Mouse (Mus musculus) midbrain, embryonic 16.5 days (tissue): ENCODE results near the gene Hs3st3b1. TPM values are rescaled to one million over a fixed set of nuclear protein-coding genes. Genes with fewer than 3 reads are reported as not detected.
A peak's percentile ranks its signal among the peaks of the same experiment; 100 is the strongest.

Experiments used
- ATAC-seq: fragments of 200-750 bp; cut with Nextera tagmentation; 2 replicates; pipeline ENCODE4 v1.8.0; 2017; ENCODE audit warnings: moderate TSS enrichment
- H3K27ac ChIP-seq: fragments of 300-500 bp; sonication (generic); 2 replicates; pipeline ENCODE4 v1.5.1; 2014; ENCODE audit warnings: mild to moderate bottlenecking, low read length, mixed read lengths
- H3K27me3 ChIP-seq: fragments of 300-500 bp; sonication (generic); 2 replicates; pipeline ENCODE4 v1.6.1; 2014; ENCODE audit warnings: low read depth, low read length, mixed read lengths; ENCODE audit not compliant: control insufficient read depth, insufficient read depth
- H3K36me3 ChIP-seq: fragments of 300-500 bp; sonication (generic); 2 replicates; pipeline ENCODE4 v1.6.1; 2014; ENCODE audit warnings: mild to moderate bottlenecking, low read length, moderate library complexity, mixed read lengths; ENCODE audit not compliant: control insufficient read depth, insufficient read depth
- H3K4me1 ChIP-seq: fragments of 300-500 bp; sonication (generic); 2 replicates; pipeline ENCODE4 v1.6.1; 2014; ENCODE audit warnings: mild to moderate bottlenecking, low read length, mixed read lengths; ENCODE audit not compliant: control insufficient read depth, insufficient read depth
- H3K4me2 ChIP-seq: fragments of 300-500 bp; sonication (generic); 2 replicates; pipeline ENCODE4 v1.6.1; 2014; ENCODE audit warnings: mild to moderate bottlenecking, low read length, mixed read lengths
- H3K4me3 ChIP-seq: fragments of 300-500 bp; sonication (generic); 2 replicates; pipeline ENCODE4 v1.5.1; 2014; ENCODE audit warnings: low read depth, mild to moderate bottlenecking, low read length, moderate library complexity, mixed read lengths
- H3K9ac ChIP-seq: fragments of 300-500 bp; sonication (generic); 2 replicates; pipeline ENCODE4 v1.6.1; 2014; ENCODE audit warnings: low read depth, low read length, mixed read lengths
- H3K9me3 ChIP-seq: fragments of 300-500 bp; sonication (generic); replicated peaks from 2 replicates; pipeline ENCODE4 v1.6.1; 2014; ENCODE audit warnings: mild to moderate bottlenecking, low read length, mixed read lengths; ENCODE audit not compliant: control insufficient read depth, poor library complexity, severe bottlenecking
- WGBS: fragments of 180-500 bp; shearing (Covaris S2); extraction: QIAGEN DNeasy Blood & Tissue Kit; methylation state at CpG from one replicate; pipeline ENCODE4 v1.1.7; 2014; 5-methylcytosine and 5-hydroxymethylcytosine counted together
- polyA plus RNA-seq: library from polyadenylated mRNA; unstranded; fragments of >200 nt; fragmentation: Nextera tagmentation; extraction: Ambion mirVana; gene quantifications from 2 replicates; pipeline ENCODE4 v1.2.1, GENCODE M21; 2015

Gene Hs3st3b1
- polyA plus RNA-seq, 1 experiment from 2014 or later, result 15.4 TPM

- H3K9me3 ChIP-seq, result no peaks in the 10 kb centered on the region
- 15% methylated on average over 4 of the region's 4 CpGs for WGBS
- H3K4me3 ChIP-seq, result no peak overlapping the region
- ATAC-seq, result no peak
- H3K4me2 ChIP-seq, result no peak overlapping the region
- no peaks in the 10 kb centered on the region; the same call in 1 of the 2 replicates for H3K4me1 ChIP-seq
- no peak overlapping the region for H3K9ac ChIP-seq
- H3K27me3 ChIP-seq, result no peaks in the 10 kb centered on the region
- H3K27ac ChIP-seq, result no peak overlapping the region
- no peaks in the 10 kb centered on the region for H3K36me3 ChIP-seq
Measured at GRCm38 (mm10) chr11:63904787-63905186, 17.3 kb downstream of the Hs3st3b1 start.

DNA sequence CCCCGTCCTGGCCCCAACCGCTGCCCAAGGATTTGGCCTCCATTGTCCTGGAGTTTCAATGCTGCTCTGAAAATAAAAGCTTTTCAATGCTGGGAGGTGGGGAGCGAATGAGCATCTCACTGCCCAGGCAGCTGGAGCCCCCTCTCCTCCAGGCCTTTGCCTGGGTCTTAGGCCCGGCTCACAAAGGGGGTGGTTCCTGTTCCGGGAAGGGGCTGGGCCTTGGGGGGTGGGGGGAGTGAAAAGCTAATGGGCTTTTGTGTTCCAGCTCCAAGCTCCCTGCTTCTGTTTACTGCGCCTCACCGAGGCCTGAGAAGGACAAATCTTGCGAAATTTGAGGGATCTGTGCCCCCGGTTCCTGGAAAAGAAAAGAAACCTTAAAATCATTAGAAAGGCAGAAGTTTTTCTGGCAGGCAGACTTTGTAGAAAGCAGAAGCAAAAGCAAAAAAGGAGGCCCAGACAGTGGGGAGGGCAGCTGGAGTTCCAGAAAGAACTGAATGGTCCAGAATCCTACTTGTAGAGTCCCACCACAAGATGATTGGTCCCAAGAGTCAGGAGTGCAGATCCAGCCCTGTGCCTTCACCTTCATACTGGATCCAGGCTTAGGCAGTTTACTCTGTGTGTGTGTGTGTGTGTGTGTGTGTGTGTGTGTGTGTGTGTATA, 23.5 kb downstream of the Hs3st3b1 start:
- Histone ChIP-seq H3K9ac (no peak overlapping the region), H3K4me2 (no peak overlapping the region), H3K27ac (no peak overlapping the region), H3K36me3 (no peaks in the 10 kb centered on the region), H3K4me3 (no peak overlapping the region), H3K27me3 (no peaks in the 10 kb centered on the region), H3K4me1 (peaks cover 8% of the 10 kb centered on the region; the same call in 1 of the 2 replicates), H3K9me3 (no peaks in the 10 kb centered on the region)
- 4% methylated on average over 9 of the region's 9 CpGs for WGBS
- peak; percentile 49; the same call in 1 of the 2 replicates for ATAC-seq

GRCm38 (mm10) chr11:63897856-63898508, 24.1 kb downstream of the Hs3st3b1 start:
- no peak for ATAC-seq
- no peaks in the 10 kb centered on the region for H3K36me3 ChIP-seq
- WGBS, result 23% methylated on average over 13 of the region's 13 CpGs
- H3K9me3 ChIP-seq, result no peaks in the 10 kb centered on the region
- no peak overlapping the region for H3K27ac ChIP-seq
- no peak overlapping the region for H3K9ac ChIP-seq
- H3K4me3 ChIP-seq, result no peak overlapping the region
- H3K4me1 ChIP-seq, result peaks cover 8% of the 10 kb centered on the region; the same call in 1 of the 2 replicates
- H3K27me3 ChIP-seq, result no peaks in the 10 kb centered on the region
- no peak overlapping the region for H3K4me2 ChIP-seq

- Histone ChIP-seq H3K27me3 (no peaks in the 10 kb centered on the region), H3K4me1 (peaks cover 8% of the 10 kb centered on the region; the same call in 1 of the 2 replicates), H3K4me2 (no peak overlapping the region), H3K9ac (no peak overlapping the region), H3K9me3 (no peaks in the 10 kb centered on the region), H3K36me3 (no peaks in the 10 kb centered on the region), H3K4me3 (no peak overlapping the region), H3K27ac (no peak overlapping the region)
- 87% methylated on average over 2 of the region's 2 CpGs for WGBS
- no peak for ATAC-seq
Measured at GRCm38 (mm10) chr11:63897011-63897410, 25.1 kb downstream of the Hs3st3b1 start.

- Histone ChIP-seq H3K9ac (no peak overlapping the region), H3K27ac (no peak overlapping the region), H3K36me3 (no peaks in the 10 kb centered on the region), H3K4me2 (no peak overlapping the region), H3K4me1 (peaks cover 8% of the 10 kb centered on the region; the same call in 1 of the 2 replicates), H3K4me3 (no peak overlapping the region), H3K27me3 (no peaks in the 10 kb centered on the region), H3K9me3 (no peaks in the 10 kb centered on the region)
- no peak for ATAC-seq
- 74% methylated on average over 6 of the region's 6 CpGs for WGBS
Measured at GRCm38 (mm10) chr11:63894188-63894587, 27.9 kb downstream of the Hs3st3b1 start.

DNA sequence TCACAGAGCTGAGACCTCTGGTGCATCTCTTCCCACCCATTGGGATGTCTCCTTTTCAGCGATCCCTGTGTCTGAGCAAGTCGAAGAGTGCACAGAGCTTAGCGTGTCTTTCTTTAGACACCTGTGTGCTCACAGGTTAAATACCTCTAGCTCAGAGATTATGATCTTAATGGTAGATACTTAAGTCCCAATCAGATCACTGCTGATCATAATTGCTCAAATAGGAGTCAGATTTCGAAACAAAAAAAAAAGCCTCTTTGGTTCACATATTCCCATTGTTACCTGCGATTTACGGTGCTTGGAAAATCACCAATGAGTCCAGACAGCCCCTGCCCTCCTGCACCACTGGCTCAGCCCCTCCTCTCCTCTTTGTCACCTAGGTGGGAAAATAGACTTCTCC, 28.5 kb downstream of the Hs3st3b1 start:
- H3K4me2 ChIP-seq, result no peak overlapping the region
- ATAC-seq, result no peak
- H3K4me1 ChIP-seq, result peaks cover 6% of the 10 kb centered on the region; the same call in 1 of the 2 replicates

GRCm38 (mm10) chr11:63891479-63892020, 30.5 kb downstream of the Hs3st3b1 start:
- 50% methylated on average over 7 of the region's 7 CpGs for WGBS
- no peaks in the 10 kb centered on the region; the same call in 1 of the 2 replicates for H3K4me1 ChIP-seq
- H3K36me3 ChIP-seq, result no peaks in the 10 kb centered on the region
- H3K27ac ChIP-seq, result no peak overlapping the region; the same call in 1 of the 2 replicates
- H3K9ac ChIP-seq, result no peak overlapping the region
- H3K4me3 ChIP-seq, result no peak overlapping the region
- H3K9me3 ChIP-seq, result no peaks in the 10 kb centered on the region
- no peak for ATAC-seq
- no peak overlapping the region for H3K4me2 ChIP-seq
- H3K27me3 ChIP-seq, result no peaks in the 10 kb centered on the region

More for the DNA sequence above, 28.5 kb downstream of the Hs3st3b1 start:
- Histone ChIP-seq H3K9ac (no peak overlapping the region), H3K4me3 (no peak overlapping the region), H3K36me3 (no peaks in the 10 kb centered on the region), H3K27ac (no peak overlapping the region), H3K27me3 (no peaks in the 10 kb centered on the region), H3K9me3 (no peaks in the 10 kb centered on the region)
- WGBS, result 50% methylated on average over 6 of the region's 6 CpGs

- H3K9me3 ChIP-seq, result no peaks in the 10 kb centered on the region
- no peak overlapping the region for H3K9ac ChIP-seq
- no peak overlapping the region for H3K4me2 ChIP-seq
- no peak overlapping the region for H3K27ac ChIP-seq
- no peaks in the 10 kb centered on the region for H3K36me3 ChIP-seq
- WGBS, result 58% methylated on average over 3 of the region's 3 CpGs
- H3K4me1 ChIP-seq, result no peaks in the 10 kb centered on the region
- no peak for ATAC-seq
- no peak overlapping the region for H3K4me3 ChIP-seq
- H3K27me3 ChIP-seq, result no peaks in the 10 kb centered on the region
Measured at GRCm38 (mm10) chr11:63883385-63883784, 38.7 kb downstream of the Hs3st3b1 start.

- no peak for ATAC-seq
- Histone ChIP-seq H3K9me3 (no peaks in the 10 kb centered on the region), H3K4me3 (no peak overlapping the region), H3K27me3 (no peaks in the 10 kb centered on the region), H3K36me3 (no peaks in the 10 kb centered on the region), H3K4me1 (no peaks in the 10 kb centered on the region), H3K4me2 (no peak overlapping the region), H3K27ac (no peak overlapping the region), H3K9ac (no peak overlapping the region)
- 32% methylated on average over 2 of the region's 2 CpGs for WGBS
Measured at GRCm38 (mm10) chr11:63880296-63880695, 41.8 kb downstream of the Hs3st3b1 start.
